Mouse (Mus musculus): ENCODE results near the gene Defb47. TPM values are rescaled to one million over a fixed set of nuclear protein-coding genes. Genes with fewer than 3 reads are reported as not detected.

The Defb47 gene
- not detected for total RNA-seq (2023)

GRCm38 (mm10) chr14:62997777-62998176 lies at the start of gene Defb47:
Defb47 (plus strand) TSS chr14:62998077.

GRCm38 (mm10) chr14:62984410-62984809 lies 13.5 kb upstream of the Defb47 start, which contains the start of gene Defb48:
Defb48 (minus strand) TSS chr14:62984510.

GRCm38 (mm10) chr14:63011471-63011870 lies 13.6 kb downstream of the Defb47 start, which contains the start of gene Defb43:
Defb43 (plus strand) TSS chr14:63011771.

GRCm38 (mm10) chr14:63046691-63047090 lies 48.8 kb downstream of the Defb47 start, which contains the start of gene Defb42:
Defb42 (plus strand) TSS chr14:63046991.

GRCm38 (mm10) chr14:63049910-63050370 lies 52.1 kb downstream of the Defb47 start, which contains the start of gene Defb30:
Defb30 (minus strand) TSS chr14:63049960.

Other genes with a start within 250 kb of the Defb47 start
- gene Ints6, start 236.9 kb upstream of the Defb47 start, total RNA-seq (2023), result 86.7 TPM
- gene Wdfy2, start 160.4 kb upstream of the Defb47 start, total RNA-seq (2023), result 13.9 TPM
- not detected for gene Defb48, start 13.6 kb upstream of the Defb47 start, total RNA-seq (2023)
- gene Defb43, start 13.7 kb downstream of the Defb47 start, total RNA-seq (2023), result not detected
- gene Defb42, start 48.9 kb downstream of the Defb47 start, total RNA-seq (2023), result not detected
- not detected for gene Defb30, start 51.9 kb downstream of the Defb47 start, total RNA-seq (2023)

Measured in CD4-positive naive resting alpha-beta T cell, adult 57 days (primary cell).